Mouse (Mus musculus): ENCODE data around the gene Etl4. TPM values are rescaled to one million over a fixed set of nuclear protein-coding genes. Genes with fewer than 3 reads are reported as not detected.

Etl4 gene
- polyA plus RNA-seq, 1 experiment from 2014 or later, result 33.4 TPM

- DNase-seq (no peak), ATAC-seq (ENCODE audit: insufficient read depth) (no peak)
- Histone ChIP-seq H3K4me2 (no peak overlapping the region), H3K4me1 (ENCODE audit: insufficient read depth) (no peaks in the 10 kb centered on the region), H3K27ac (ENCODE audit: low read depth) (no peak overlapping the region), H3K9me3 (ENCODE audit: low read depth, low read length) (no peaks in the 10 kb centered on the region), H3K4me3 (ENCODE audit: low read depth, low read length) (no peak overlapping the region), H3K27me3 (ENCODE audit: insufficient read depth, low read length) (no peaks in the 10 kb centered on the region), H3K36me3 (ENCODE audit: insufficient read depth) (peaks cover 18% of the 10 kb centered on the region; the same call in 1 of the 2 replicates), H3K9ac (no peak overlapping the region)
- WGBS, result 76% methylated on average over 8 of the region's 8 CpGs
- no peak for TF ChIP-seq CTCF (IDR thresholded peaks at IDR 0.05; ENCODE audit: low read depth)
Observed at GRCm38 (mm10) chr2:20801236-20801890, 891.8 kb downstream of the Etl4 start.

GRCm38 (mm10) chr2:20811506-20811905 lies 901.9 kb downstream of the Etl4 start:
- no peak overlapping the region for H3K4me3 ChIP-seq (ENCODE audit: low read depth, low read length)
- DNase-seq (peak; percentile 22), ATAC-seq (ENCODE audit: insufficient read depth) (no peak)
- H3K27ac ChIP-seq (ENCODE audit: low read depth), result no peak overlapping the region
- peaks cover 10% of the 10 kb centered on the region; the same call in 1 of the 2 replicates for H3K36me3 ChIP-seq (ENCODE audit: insufficient read depth)
- no peak for TF ChIP-seq CTCF (IDR thresholded peaks at IDR 0.05; ENCODE audit: low read depth)
- no peak overlapping the region for H3K9ac ChIP-seq
- 82% methylated on average over 8 of the region's 8 CpGs for whole genome bisulfite sequencing
- H3K27me3 ChIP-seq (ENCODE audit: insufficient read depth, low read length), result no peaks in the 10 kb centered on the region
- H3K4me2 ChIP-seq, result no peak overlapping the region
- H3K4me1 ChIP-seq (ENCODE audit: insufficient read depth), result no peaks in the 10 kb centered on the region
- H3K9me3 ChIP-seq (ENCODE audit: low read depth, low read length), result no peaks in the 10 kb centered on the region

- TF ChIP-seq CTCF (IDR thresholded peaks at IDR 0.05; ENCODE audit: low read depth), result peak; percentile 53
- Histone ChIP-seq H3K9me3 (ENCODE audit: low read depth, low read length) (no peaks in the 10 kb centered on the region), H3K9ac (no peak overlapping the region), H3K4me3 (ENCODE audit: low read depth, low read length) (no peak overlapping the region), H3K36me3 (ENCODE audit: insufficient read depth) (no peaks in the 10 kb centered on the region), H3K4me2 (no peak overlapping the region), H3K27me3 (ENCODE audit: insufficient read depth, low read length) (no peaks in the 10 kb centered on the region), H3K4me1 (ENCODE audit: insufficient read depth) (no peaks in the 10 kb centered on the region), H3K27ac (ENCODE audit: low read depth) (no peak overlapping the region)
- 88% methylated on average over 2 of the region's 2 CpGs for WGBS
- DNase-seq, result peak; percentile 17
- no peak for ATAC-seq (ENCODE audit: insufficient read depth)
Observed at GRCm38 (mm10) chr2:20813986-20814385, 904.4 kb downstream of the Etl4 start.

- no peak for TF ChIP-seq CTCF (IDR thresholded peaks at IDR 0.05; ENCODE audit: low read depth)
- H3K27ac ChIP-seq (ENCODE audit: low read depth), result no peak overlapping the region
- H3K4me2 ChIP-seq, result no peak overlapping the region
- no peaks in the 10 kb centered on the region for H3K36me3 ChIP-seq (ENCODE audit: insufficient read depth)
- H3K9me3 ChIP-seq (ENCODE audit: low read depth, low read length), result no peaks in the 10 kb centered on the region
- no peak overlapping the region for H3K4me3 ChIP-seq (ENCODE audit: low read depth, low read length)
- no peaks in the 10 kb centered on the region for H3K4me1 ChIP-seq (ENCODE audit: insufficient read depth)
- DNase-seq (no peak), ATAC-seq (ENCODE audit: insufficient read depth) (no peak)
- 80% methylated on average over 7 of the region's 7 CpGs for whole genome bisulfite sequencing
- H3K9ac ChIP-seq, result no peak overlapping the region
- no peaks in the 10 kb centered on the region for H3K27me3 ChIP-seq (ENCODE audit: insufficient read depth, low read length)
Observed at GRCm38 (mm10) chr2:20818226-20818625, 908.6 kb downstream of the Etl4 start.

GRCm38 (mm10) chr2:20826258-20826657 lies 916.7 kb downstream of the Etl4 start:
- DNase-seq (no peak), ATAC-seq (ENCODE audit: insufficient read depth) (no peak)
- Histone ChIP-seq H3K9ac (no peak overlapping the region), H3K4me2 (no peak overlapping the region), H3K27me3 (ENCODE audit: insufficient read depth, low read length) (no peaks in the 10 kb centered on the region), H3K9me3 (ENCODE audit: low read depth, low read length) (no peaks in the 10 kb centered on the region), H3K36me3 (ENCODE audit: insufficient read depth) (no peaks in the 10 kb centered on the region), H3K4me1 (ENCODE audit: insufficient read depth) (no peaks in the 10 kb centered on the region), H3K27ac (ENCODE audit: low read depth) (no peak overlapping the region), H3K4me3 (ENCODE audit: low read depth, low read length) (no peak overlapping the region)
- no peak for TF ChIP-seq CTCF (IDR thresholded peaks at IDR 0.05; ENCODE audit: low read depth)

GRCm38 (mm10) chr2:20830882-20831281 lies 921.3 kb downstream of the Etl4 start:
- H3K4me1 ChIP-seq (ENCODE audit: insufficient read depth), result no peaks in the 10 kb centered on the region
- 62% methylated on average over 3 of the region's 3 CpGs for WGBS
- no peak overlapping the region for H3K9ac ChIP-seq
- ATAC-seq (ENCODE audit: insufficient read depth) (no peak), DNase-seq (no peak)
- no peaks in the 10 kb centered on the region for H3K36me3 ChIP-seq (ENCODE audit: insufficient read depth)
- TF ChIP-seq CTCF (IDR thresholded peaks at IDR 0.05; ENCODE audit: low read depth), result no peak
- H3K4me2 ChIP-seq, result no peak overlapping the region
- no peak overlapping the region for H3K4me3 ChIP-seq (ENCODE audit: low read depth, low read length)
- no peaks in the 10 kb centered on the region for H3K9me3 ChIP-seq (ENCODE audit: low read depth, low read length)
- no peak overlapping the region for H3K27ac ChIP-seq (ENCODE audit: low read depth)
- no peaks in the 10 kb centered on the region for H3K27me3 ChIP-seq (ENCODE audit: insufficient read depth, low read length)

- Histone ChIP-seq H3K4me3 (ENCODE audit: low read depth, low read length) (no peak overlapping the region), H3K9me3 (ENCODE audit: low read depth, low read length) (no peaks in the 10 kb centered on the region), H3K4me1 (ENCODE audit: insufficient read depth) (no peaks in the 10 kb centered on the region), H3K27me3 (ENCODE audit: insufficient read depth, low read length) (no peaks in the 10 kb centered on the region), H3K9ac (no peak overlapping the region), H3K27ac (ENCODE audit: low read depth) (no peak overlapping the region), H3K4me2 (no peak overlapping the region), H3K36me3 (ENCODE audit: insufficient read depth) (no peaks in the 10 kb centered on the region)
- ATAC-seq (ENCODE audit: insufficient read depth), result no peak
- WGBS, result 70% methylated on average over 3 of the region's 3 CpGs
- no peak for TF ChIP-seq CTCF (IDR thresholded peaks at IDR 0.05; ENCODE audit: low read depth)
- DNase-seq, result no peak
Observed at GRCm38 (mm10) chr2:20831608-20832406, 922.2 kb downstream of the Etl4 start.

All from lung, embryonic 14.5 days (tissue).